Mouse (Mus musculus): Measurements from ENCODE around the gene Islr. TPM values are rescaled to one million over a fixed set of nuclear protein-coding genes. Genes with fewer than 3 reads are reported as not detected.

Gene Islr
- total and polyA plus RNA-seq, 3 experiments, result not detected

DNA sequence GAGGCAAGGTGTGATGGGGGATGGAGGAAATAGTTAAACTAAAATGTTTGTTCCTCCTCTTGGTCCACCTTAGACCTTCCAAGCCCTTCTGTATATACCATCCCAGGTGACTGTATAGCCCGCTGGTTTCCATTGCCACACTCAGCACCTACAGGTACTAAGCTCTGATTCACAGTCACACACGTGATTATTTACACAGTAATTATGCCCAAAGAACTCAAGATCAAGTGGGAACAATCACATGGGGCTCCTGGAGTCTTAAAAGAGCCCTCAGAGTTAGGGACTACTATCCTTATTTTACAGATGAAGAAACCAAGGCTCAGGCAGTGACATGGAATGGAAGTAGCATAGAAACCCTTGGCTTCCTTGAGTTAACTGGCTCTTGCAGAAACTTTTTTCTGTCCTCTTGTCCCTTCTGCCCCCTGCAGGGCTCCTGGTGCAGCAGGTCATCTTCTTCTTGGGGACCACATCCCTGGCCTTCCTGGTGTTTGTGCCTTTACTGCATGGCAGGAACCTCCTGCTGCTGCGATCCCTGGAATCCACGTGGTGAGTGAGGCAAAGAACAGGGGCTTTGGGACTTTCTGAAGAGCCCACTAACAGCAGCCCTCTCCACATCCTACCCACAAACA, 53.3 kb downstream of the Islr start:
- H3K9me3 ChIP-seq (replicated peaks; ENCODE audit: insufficient read depth, low read length), result no peaks in the 10 kb centered on the region
- H3K79me2 ChIP-seq (ENCODE audit: control insufficient read depth, insufficient read depth, low read length, poor library complexity), result no peaks in the 10 kb centered on the region
- H3K9ac ChIP-seq (ENCODE audit: control insufficient read depth, low read depth, low read length, poor library complexity, severe bottlenecking), result no peak overlapping the region
- peaks cover 4 to 41% of the 10 kb centered on the region in 2 experiments for H3K27me3 ChIP-seq (ENCODE audit: control insufficient read depth in 1 of 2, insufficient read depth in 2 of 2, low read length in 2 of 2)
- H3K36me3 ChIP-seq (ENCODE audit: control insufficient read depth in 1 of 2, insufficient read depth in 2 of 2, low read length in 2 of 2), result no peaks in the 10 kb centered on the region
- no peak overlapping the region for H3K27ac ChIP-seq (ENCODE audit: control insufficient read depth, low read depth, low read length)
- DNase-seq (ENCODE audit: low read depth, low spot score), result no peak
- no peak overlapping the region for H3K4me3 ChIP-seq (ENCODE audit: control insufficient read depth in 1 of 2, insufficient read depth in 1 of 2, low read depth in 2 of 2, low read length in 2 of 2)
- TF ChIP-seq POLR2AphosphoS5 (IDR thresholded peaks at IDR 0.05; ENCODE audit: borderline replicate concordance, low read depth, low read length) (no peak), EP300 (IDR thresholded peaks at IDR 0.05; ENCODE audit: low read depth in 1 of 2, low read length in 2 of 2) (no peak), RAD21 (IDR thresholded peaks at IDR 0.05; ENCODE audit: low read depth, low read length) (no peak), KAT2A (conservative IDR thresholded peaks at IDR 0.05; ENCODE audit: low read depth, low read length) (no peak), NRF1 (IDR thresholded peaks at IDR 0.05; ENCODE audit: insufficient read depth, low read depth, low read length, poor library complexity, severe bottlenecking) (no peak), TAL1 (IDR thresholded peaks at IDR 0.05; ENCODE audit: low read length) (no peak), MAX (IDR thresholded peaks at IDR 0.05; ENCODE audit: low read length) (no peak), CTCF (IDR thresholded peaks at IDR 0.05 in 2 of 3, conservative IDR thresholded peaks at IDR 0.05 in 1 of 3; ENCODE audit: control insufficient read depth in 1 of 3, insufficient read depth in 1 of 3, low read depth in 2 of 3, low read length in 3 of 3, poor library complexity in 1 of 3, severe bottlenecking in 1 of 3) (no peak)
- no peaks in the 10 kb centered on the region for H3K4me1 ChIP-seq (ENCODE audit: control insufficient read depth in 1 of 2, insufficient read depth in 2 of 2, low read length in 2 of 2)

DNA sequence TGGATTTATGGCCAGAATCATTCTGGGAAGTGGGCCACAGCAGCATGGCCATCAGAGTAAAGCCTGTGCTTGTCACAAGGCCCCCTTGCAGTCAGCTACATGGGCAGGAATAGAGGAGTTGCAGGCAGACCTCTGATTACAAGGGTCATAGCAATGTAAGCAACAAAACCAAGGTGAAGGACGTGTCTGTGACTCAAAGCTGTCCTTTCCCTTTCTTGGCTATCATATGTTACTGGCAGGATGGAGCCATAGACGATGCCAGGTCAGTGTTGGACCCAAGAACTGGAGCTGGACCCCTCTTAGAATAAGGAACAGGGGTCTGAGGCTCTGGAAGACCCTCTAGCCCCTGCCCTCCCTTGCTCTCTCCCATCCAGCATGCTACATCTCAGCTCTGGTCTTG, 55.3 kb downstream of the Islr start:
- no peak overlapping the region for H3K9ac ChIP-seq (ENCODE audit: control insufficient read depth, low read depth, low read length, poor library complexity, severe bottlenecking)
- no peaks in the 10 kb centered on the region for H3K36me3 ChIP-seq (ENCODE audit: control insufficient read depth in 1 of 2, insufficient read depth in 2 of 2, low read length in 2 of 2)
- no peak for TF ChIP-seq SMC3 (IDR thresholded peaks at IDR 0.05; ENCODE audit: low read depth, low read length)
- TF ChIP-seq RCOR1 (IDR thresholded peaks at IDR 0.05; ENCODE audit: low read depth, low read length), result no peak
- TF ChIP-seq TBP (IDR thresholded peaks at IDR 0.05; ENCODE audit: low read depth, low read length), result no peak
- TF ChIP-seq KAT2A (conservative IDR thresholded peaks at IDR 0.05; ENCODE audit: low read depth, low read length), result no peak
- no peak for TF ChIP-seq CTCF (IDR thresholded peaks at IDR 0.05 in 2 of 3, conservative IDR thresholded peaks at IDR 0.05 in 1 of 3; ENCODE audit: control insufficient read depth in 1 of 3, insufficient read depth in 1 of 3, low read depth in 2 of 3, low read length in 3 of 3, poor library complexity in 1 of 3, severe bottlenecking in 1 of 3)
- no peak for TF ChIP-seq ZNF384 (IDR thresholded peaks at IDR 0.05; ENCODE audit: low read depth, low read length)
- no peak for TF ChIP-seq BHLHE40 (IDR thresholded peaks at IDR 0.05; ENCODE audit: borderline replicate concordance, low read depth, low read length)
- no peak for TF ChIP-seq CHD2 (IDR thresholded peaks at IDR 0.05; ENCODE audit: low read length)
- TF ChIP-seq RAD21 (IDR thresholded peaks at IDR 0.05; ENCODE audit: low read depth, low read length), result no peak
- no peak for TF ChIP-seq MYB (IDR thresholded peaks at IDR 0.05; ENCODE audit: low read depth, low read length)
- TF ChIP-seq ZC3H11A (IDR thresholded peaks at IDR 0.05; ENCODE audit: low read depth, low read length), result no peak
- TF ChIP-seq POLR2A (IDR thresholded peaks at IDR 0.05; ENCODE audit: control insufficient read depth in 1 of 2, insufficient read depth in 1 of 2, low read depth in 1 of 2, low read length in 2 of 2, poor library complexity in 1 of 2), result no peak
- no peak for TF ChIP-seq JUND (IDR thresholded peaks at IDR 0.05; ENCODE audit: low read depth, low read length)
- no peak for TF ChIP-seq MAFK (IDR thresholded peaks at IDR 0.05; ENCODE audit: borderline replicate concordance, low read depth, low read length)
- TF ChIP-seq MEF2A (IDR thresholded peaks at IDR 0.05; ENCODE audit: extremely low read depth, insufficient replicate concordance, low read depth, low read length, poor library complexity, severe bottlenecking), result no peak
- no peak for TF ChIP-seq MAX (IDR thresholded peaks at IDR 0.05; ENCODE audit: low read length)
- TF ChIP-seq POLR2AphosphoS2 (IDR thresholded peaks at IDR 0.05; ENCODE audit: low read length), result no peak
- TF ChIP-seq USF2 (IDR thresholded peaks at IDR 0.05; ENCODE audit: borderline replicate concordance in 1 of 2, insufficient read depth in 1 of 2, low read depth in 1 of 2, low read length in 2 of 2), result no peak
- TF ChIP-seq NELFE (IDR thresholded peaks at IDR 0.05; ENCODE audit: low read depth, low read length), result no peak
- no peaks in the 10 kb centered on the region for H3K9me3 ChIP-seq (replicated peaks; ENCODE audit: insufficient read depth, low read length)
- no peaks in the 10 kb centered on the region for H3K79me2 ChIP-seq (ENCODE audit: control insufficient read depth, insufficient read depth, low read length, poor library complexity)
- no peak overlapping the region for H3K4me3 ChIP-seq (ENCODE audit: control insufficient read depth in 1 of 2, insufficient read depth in 1 of 2, low read depth in 2 of 2, low read length in 2 of 2)
- H3K27ac ChIP-seq (ENCODE audit: control insufficient read depth, low read depth, low read length), result no peak overlapping the region
- H3K4me1 ChIP-seq (ENCODE audit: control insufficient read depth in 1 of 2, insufficient read depth in 2 of 2, low read length in 2 of 2), result no peaks in the 10 kb centered on the region
- DNase-seq (ENCODE audit: low read depth, low spot score), result no peak
- peaks cover 4 to 34% of the 10 kb centered on the region in 2 experiments for H3K27me3 ChIP-seq (ENCODE audit: control insufficient read depth in 1 of 2, insufficient read depth in 2 of 2, low read length in 2 of 2)

Measured in MEL (cell line).